Mouse (Mus musculus) cortical plate, adult 2 months (tissue): ENCODE data around the gene 2700049A03Rik.

Source experiments
- CTCF ChIP-seq: fragments of 200-500 bp; IDR thresholded peaks from 2 replicates; pipeline ENCODE4 v1.5.1; 2011; ENCODE audit warnings: mild to moderate bottlenecking, control low read depth, low read length; ENCODE audit not compliant: insufficient read depth; ENCODE audit errors: extremely low read depth
- POLR2A ChIP-seq: fragments of 200-500 bp; IDR thresholded peaks from 2 replicates; pipeline ENCODE4 v1.6.1; 2011; ENCODE audit warnings: mild to moderate bottlenecking, low read length, control low read depth; ENCODE audit not compliant: insufficient read depth; ENCODE audit errors: extremely low read depth

DNA sequence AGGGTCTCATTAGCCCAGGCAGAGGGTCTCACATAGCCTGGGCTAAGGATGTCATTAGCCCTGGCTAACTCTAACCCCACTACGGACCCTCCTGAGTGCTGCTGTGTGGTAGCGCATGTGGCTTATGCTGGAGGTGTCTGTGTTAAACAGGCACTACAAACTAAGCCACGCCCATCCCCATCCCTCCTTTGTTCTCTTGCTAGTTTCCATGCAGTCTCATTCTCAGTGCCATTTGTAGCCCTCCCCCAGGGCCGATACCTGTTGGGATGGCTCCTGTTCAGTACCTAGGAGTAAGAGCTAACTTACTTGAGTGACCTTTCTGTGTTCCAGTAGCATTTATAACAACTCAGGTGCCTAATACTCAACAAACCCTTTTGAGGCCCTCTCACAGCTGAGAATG is 100.4 kb downstream of the 2700049A03Rik start:
- TF ChIP-seq CTCF, result no peak
- TF ChIP-seq POLR2A, result no peak
